Mouse (Mus musculus): ENCODE measurements at regions not wholly inside any gene's neighbourhood (a gene's known extent, or its start where the extent isn't known, plus 50 kb on each side); places are given as distances from the start of the nearest gene placed in this dataset.

DNA sequence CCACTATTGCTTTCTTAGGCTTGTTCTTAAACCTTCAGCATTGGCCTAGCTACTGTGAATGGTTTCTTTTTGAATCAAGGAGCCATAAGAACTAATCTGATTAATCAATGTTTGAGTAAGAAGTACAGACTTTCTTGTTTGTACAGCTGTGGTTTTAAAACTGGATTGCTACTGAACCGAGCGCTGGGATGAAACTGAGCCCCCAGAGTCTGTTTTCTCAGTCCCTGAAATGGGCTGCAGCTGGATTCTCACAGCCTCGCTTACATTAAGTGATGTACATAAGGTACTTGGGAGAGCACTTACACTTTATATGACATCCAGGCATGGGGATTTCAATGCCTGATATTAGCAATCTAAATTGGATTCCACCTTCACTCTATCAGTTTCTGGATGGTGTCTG, 474.5 kb downstream of the Bckdhb start:
- DNase-seq (ENCODE audit: inconsistent age in 2 of 2, low spot score in 1 of 2) = no peak

DNA sequence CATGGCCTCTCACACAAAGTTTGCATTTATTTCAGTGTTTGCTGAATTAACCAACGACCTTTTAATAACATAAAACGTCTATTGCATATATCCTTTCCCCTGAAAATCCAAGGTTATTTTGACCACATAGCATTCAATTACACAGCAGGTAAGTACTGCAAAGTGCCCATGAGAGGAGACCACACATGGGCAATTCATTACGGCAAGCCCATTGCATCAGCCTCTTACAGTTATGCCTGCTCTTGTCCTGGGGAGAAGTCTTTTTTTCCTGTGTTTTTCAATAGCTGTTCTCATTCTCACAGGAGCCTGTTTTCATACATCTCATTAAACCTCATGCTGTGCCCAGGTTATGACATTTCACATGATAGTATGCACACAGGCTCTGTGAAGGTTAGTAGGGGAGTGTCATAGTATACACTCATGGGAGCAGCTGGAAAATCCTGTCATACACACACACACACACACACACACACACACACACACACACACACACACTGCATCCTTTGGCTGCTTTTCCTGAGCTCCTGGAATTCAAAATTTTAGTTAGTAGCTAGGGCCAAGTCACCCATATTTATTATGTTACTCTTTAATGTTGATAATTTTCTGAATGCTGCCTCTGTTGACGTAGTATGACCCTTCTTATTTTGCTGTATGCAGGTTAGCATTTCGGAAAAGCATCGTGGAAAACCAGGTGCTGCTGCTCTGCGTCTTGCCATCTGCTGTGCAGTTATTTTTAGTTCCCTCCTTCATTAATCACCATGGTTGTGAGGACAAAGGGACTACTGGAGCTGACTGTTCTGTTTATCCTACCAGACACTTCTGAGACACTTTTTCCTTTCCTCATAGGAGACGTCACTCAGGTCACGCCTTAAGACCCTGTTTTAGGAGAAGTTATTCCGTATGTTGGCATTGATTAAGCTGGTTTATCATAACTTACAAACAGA, 483.6 kb downstream of the Bckdhb start:
- no peak for DNase-seq (ENCODE audit: inconsistent age in 2 of 2, low spot score in 1 of 2)

Measured in adrenal gland, adult (tissue).